Mouse (Mus musculus) intestine, postnatal 0 days (tissue): Measurements from ENCODE around the gene Pik3r5. TPM values are rescaled to one million over a fixed set of nuclear protein-coding genes. Genes with fewer than 3 reads are reported as not detected.

Experiments
- ATAC-seq: fragments of 200-750 bp; cut with Nextera tagmentation; 2 replicates; pipeline ENCODE4 v1.8.0; 2017; ENCODE audit warnings: mild to moderate bottlenecking, moderate TSS enrichment, moderate library complexity
- H3K27ac ChIP-seq: fragments of 300-500 bp; sonication (generic); 2 replicates; pipeline ENCODE4 v1.5.1; 2014; ENCODE audit warnings: mild to moderate bottlenecking, low read depth, low read length, moderate library complexity
- H3K27me3 ChIP-seq: fragments of 300-500 bp; sonication (generic); replicated peaks from 2 replicates; pipeline ENCODE4 v1.6.1; 2014; ENCODE audit warnings: low read length, mixed read lengths; ENCODE audit not compliant: control insufficient read depth, insufficient read depth
- H3K36me3 ChIP-seq: fragments of 300-500 bp; sonication (generic); 2 replicates; pipeline ENCODE4 v1.6.1; 2014; ENCODE audit warnings: mild to moderate bottlenecking, moderate library complexity; ENCODE audit not compliant: control insufficient read depth, insufficient read depth
- H3K4me1 ChIP-seq: fragments of 300-500 bp; sonication (generic); replicated peaks from 2 replicates; pipeline ENCODE4 v1.6.1; 2014; ENCODE audit warnings: antibody characterized with exemption, low read length, mixed read lengths; ENCODE audit not compliant: control insufficient read depth, insufficient read depth
- H3K4me2 ChIP-seq: fragments of 300-500 bp; sonication (generic); replicated peaks from 2 replicates; pipeline ENCODE4 v1.6.1; 2014; ENCODE audit warnings: low read depth, mild to moderate bottlenecking, moderate library complexity
- H3K4me3 ChIP-seq: fragments of 300-500 bp; sonication (generic); 2 replicates; pipeline ENCODE4 v1.5.1; 2014; ENCODE audit warnings: low read depth, low read length
- H3K9ac ChIP-seq: fragments of 300-500 bp; sonication (generic); 2 replicates; pipeline ENCODE4 v1.6.1; 2014; ENCODE audit warnings: mild to moderate bottlenecking, low read depth, low read length
- H3K9me3 ChIP-seq: fragments of 300-500 bp; sonication (generic); 2 replicates; pipeline ENCODE4 v1.6.1; 2016; ENCODE audit warnings: mixed run types; ENCODE audit not compliant: control insufficient read depth
- CTCF ChIP-seq: sonication (generic); IDR thresholded peaks from 2 replicates; pipeline ENCODE4 v1.5.1; 2016; ENCODE audit warnings: low read depth, mild to moderate bottlenecking, control low read depth, antibody characterized with exemption, moderate library complexity
- WGBS: fragments of 180-500 bp; shearing (Covaris S2); extraction: QIAGEN DNeasy Blood & Tissue Kit; methylation state at CpG from one replicate; pipeline ENCODE4 v1.1.7; 2014; 5-methylcytosine and 5-hydroxymethylcytosine counted together
- polyA plus RNA-seq: library from polyadenylated mRNA; unstranded; fragments of >200 nt; fragmentation: Nextera tagmentation; extraction: Ambion mirVana; gene quantifications from 2 replicates; pipeline ENCODE4 v1.2.1, GENCODE M21; 2015

The Pik3r5 gene
- polyA plus RNA-seq, 1 experiment from 2014 or later: 0.35 TPM

GRCm38 (mm10) chr11:68539621-68540020, 107.7 kb downstream of the Pik3r5 start:
- 69% methylated on average over 5 of the region's 5 CpGs for WGBS
- no peaks in the 10 kb centered on the region for H3K36me3 ChIP-seq
- no peaks in the 10 kb centered on the region for H3K4me1 ChIP-seq
- H3K27me3 ChIP-seq: no peaks in the 10 kb centered on the region
- ATAC-seq: no peak
- H3K27ac ChIP-seq: no peak overlapping the region
- TF ChIP-seq CTCF: no peak
- H3K9me3 ChIP-seq: no peaks in the 10 kb centered on the region
- no peak overlapping the region for H3K9ac ChIP-seq
- no peak overlapping the region for H3K4me3 ChIP-seq
- H3K4me2 ChIP-seq: no peak overlapping the region

- Histone ChIP-seq H3K36me3 (no peaks in the 10 kb centered on the region), H3K4me1 (no peaks in the 10 kb centered on the region), H3K9me3 (no peaks in the 10 kb centered on the region), H3K4me3 (no peak overlapping the region), H3K4me2 (no peak overlapping the region), H3K9ac (no peak overlapping the region), H3K27ac (no peak overlapping the region), H3K27me3 (no peaks in the 10 kb centered on the region)
- ATAC-seq: no peak; the same call in 1 of the 2 replicates
- peak; percentile 85 for TF ChIP-seq CTCF
- 21% methylated on average over 8 of the region's 8 CpGs for WGBS
Observed at GRCm38 (mm10) chr11:68544554-68544953, 112.6 kb downstream of the Pik3r5 start.

- no peak for ATAC-seq
- H3K9me3 ChIP-seq: no peaks in the 10 kb centered on the region
- no peaks in the 10 kb centered on the region for H3K4me1 ChIP-seq
- no peaks in the 10 kb centered on the region for H3K36me3 ChIP-seq
- no peak overlapping the region for H3K9ac ChIP-seq
- 49% methylated on average over 7 of the region's 7 CpGs for WGBS
- TF ChIP-seq CTCF: no peak
- no peak overlapping the region for H3K4me3 ChIP-seq
- no peaks in the 10 kb centered on the region for H3K27me3 ChIP-seq
- no peak overlapping the region for H3K4me2 ChIP-seq
- no peak overlapping the region for H3K27ac ChIP-seq
Observed at GRCm38 (mm10) chr11:68545172-68545571, 113.3 kb downstream of the Pik3r5 start.

- WGBS: 76% methylated on average over 8 of the region's 8 CpGs
- Histone ChIP-seq H3K4me1 (no peaks in the 10 kb centered on the region), H3K4me3 (no peak overlapping the region), H3K27me3 (no peaks in the 10 kb centered on the region), H3K36me3 (no peaks in the 10 kb centered on the region), H3K9ac (no peak overlapping the region), H3K4me2 (no peak overlapping the region), H3K9me3 (no peaks in the 10 kb centered on the region), H3K27ac (no peak overlapping the region)
- TF ChIP-seq CTCF: no peak
- ATAC-seq: no peak
Observed at GRCm38 (mm10) chr11:68545682-68546222, 113.8 kb downstream of the Pik3r5 start.

Other genes starting within 250 kb of the Pik3r5 start
- gene Ntn1, start 31.3 kb upstream of the Pik3r5 start, polyA plus RNA-seq: 8.7 and 8.8 TPM in 2 replicates
- 1.0 and 1.4 TPM in 2 replicates for gene Pik3r6, start 70.9 kb downstream of the Pik3r5 start, polyA plus RNA-seq
- gene Mfsd6l, start 124.1 kb downstream of the Pik3r5 start, polyA plus RNA-seq: 7.7 and 8.3 TPM in 2 replicates
- gene Ccdc42, start 154.9 kb downstream of the Pik3r5 start, polyA plus RNA-seq: 0.21 TPM in 1 of 2 replicates, not detected in the other